Mouse (Mus musculus) midbrain, embryonic 11.5 days (tissue): ENCODE data around the gene Stab2. TPM values are rescaled to one million over a fixed set of nuclear protein-coding genes. Genes with fewer than 3 reads are reported as not detected.

Experiments
- ATAC-seq: fragments of 200-750 bp; cut with Nextera tagmentation; 2 replicates; pipeline ENCODE4 v1.8.0; 2017; ENCODE audit warnings: moderate TSS enrichment, moderate library complexity; ENCODE audit not compliant: low FRiP score
- DNase-seq: peaks from one replicate; pipeline ENCODE4 v3.0.0; 2015; ENCODE audit warnings: low spot score; ENCODE audit errors: missing footprints
- H3K27ac ChIP-seq: fragments of 300-500 bp; sonication (generic); 2 replicates; pipeline ENCODE4 v1.5.1; 2014; ENCODE audit warnings: low read depth, low read length
- H3K27me3 ChIP-seq: fragments of 300-500 bp; sonication (generic); 2 replicates; pipeline ENCODE4 v1.6.1; 2014; ENCODE audit warnings: mild to moderate bottlenecking, low read length, moderate library complexity, mixed read lengths; ENCODE audit not compliant: control insufficient read depth, insufficient read depth
- H3K36me3 ChIP-seq: fragments of 300-500 bp; sonication (generic); 2 replicates; pipeline ENCODE4 v1.6.1; 2014; ENCODE audit warnings: mild to moderate bottlenecking, low read length, moderate library complexity, mixed read lengths; ENCODE audit not compliant: control insufficient read depth, insufficient read depth
- H3K4me1 ChIP-seq: fragments of 300-500 bp; sonication (generic); 2 replicates; pipeline ENCODE4 v1.6.1; 2014; ENCODE audit warnings: low read length; ENCODE audit not compliant: control insufficient read depth, insufficient read depth
- H3K4me2 ChIP-seq: fragments of 300-500 bp; sonication (generic); 2 replicates; pipeline ENCODE4 v1.6.1; 2014; ENCODE audit warnings: mild to moderate bottlenecking, moderate library complexity
- H3K4me3 ChIP-seq: fragments of 300-500 bp; sonication (generic); 2 replicates; pipeline ENCODE4 v1.5.1; 2014; ENCODE audit warnings: low read depth, low read length
- H3K9ac ChIP-seq: fragments of 300-500 bp; sonication (generic); 2 replicates; pipeline ENCODE4 v1.6.1; 2014; ENCODE audit warnings: low read length
- H3K9me3 ChIP-seq: fragments of 300-500 bp; sonication (generic); 2 replicates; pipeline ENCODE4 v1.6.1; 2016; ENCODE audit warnings: low read length; ENCODE audit not compliant: control insufficient read depth
- WGBS: fragments of 180-500 bp; shearing (Covaris S2); extraction: QIAGEN DNeasy Blood & Tissue Kit; methylation state at CpG from one replicate; pipeline ENCODE4 v1.1.7; 2014; 5-methylcytosine and 5-hydroxymethylcytosine counted together
- polyA plus RNA-seq: library from polyadenylated mRNA; unstranded; fragments of >200 nt; fragmentation: Nextera tagmentation; extraction: Ambion mirVana; gene quantifications from 2 replicates; pipeline ENCODE4 v1.2.1, GENCODE M21; 2014

Stab2 gene
- polyA plus RNA-seq, 1 experiment from 2014 or later: 0.25 TPM

GRCm38 (mm10) chr10:86890166-86890930 is 117.5 kb downstream of the Stab2 start:
- no peak for ATAC-seq
- Histone ChIP-seq H3K27ac (no peak overlapping the region), H3K4me3 (no peak overlapping the region), H3K4me1 (no peaks in the 10 kb centered on the region), H3K9ac (no peak overlapping the region), H3K9me3 (no peaks in the 10 kb centered on the region), H3K4me2 (no peak overlapping the region), H3K27me3 (no peaks in the 10 kb centered on the region), H3K36me3 (no peaks in the 10 kb centered on the region)
- no peak for DNase-seq
- 90% methylated on average over 14 of the region's 14 CpGs for WGBS

- Histone ChIP-seq H3K4me3 (no peak overlapping the region), H3K36me3 (no peaks in the 10 kb centered on the region), H3K9me3 (no peaks in the 10 kb centered on the region), H3K4me2 (no peak overlapping the region), H3K27ac (no peak overlapping the region), H3K9ac (no peak overlapping the region), H3K4me1 (no peaks in the 10 kb centered on the region), H3K27me3 (no peaks in the 10 kb centered on the region)
- no peak for ATAC-seq
- no peak for DNase-seq
Observed at GRCm38 (mm10) chr10:86889440-86889839, 118.4 kb downstream of the Stab2 start.

GRCm38 (mm10) chr10:86886434-86886833 is 121.4 kb downstream of the Stab2 start:
- DNase-seq (no peak), ATAC-seq (no peak)
- no peaks in the 10 kb centered on the region for H3K27me3 ChIP-seq
- no peaks in the 10 kb centered on the region for H3K9me3 ChIP-seq
- H3K4me2 ChIP-seq: no peak overlapping the region
- H3K4me1 ChIP-seq: no peaks in the 10 kb centered on the region
- 89% methylated on average over 1 of the region's 1 CpGs for WGBS
- H3K36me3 ChIP-seq: no peaks in the 10 kb centered on the region
- H3K4me3 ChIP-seq: no peak overlapping the region
- H3K27ac ChIP-seq: no peak overlapping the region
- H3K9ac ChIP-seq: no peak overlapping the region

GRCm38 (mm10) chr10:86881448-86881847 is 126.4 kb downstream of the Stab2 start:
- DNase-seq: no peak
- H3K27ac ChIP-seq: no peak overlapping the region
- H3K4me2 ChIP-seq: no peak overlapping the region
- no peaks in the 10 kb centered on the region for H3K36me3 ChIP-seq
- H3K9me3 ChIP-seq: no peaks in the 10 kb centered on the region
- no peak overlapping the region for H3K4me3 ChIP-seq
- H3K4me1 ChIP-seq: no peaks in the 10 kb centered on the region
- ATAC-seq: no peak
- H3K27me3 ChIP-seq: no peaks in the 10 kb centered on the region
- no peak overlapping the region for H3K9ac ChIP-seq

- ATAC-seq (no peak), DNase-seq (no peak)
- no peaks in the 10 kb centered on the region for H3K9me3 ChIP-seq
- H3K27me3 ChIP-seq: no peaks in the 10 kb centered on the region
- no peak overlapping the region for H3K4me3 ChIP-seq
- no peak overlapping the region for H3K27ac ChIP-seq
- H3K36me3 ChIP-seq: no peaks in the 10 kb centered on the region
- 58% methylated on average over 5 of the region's 5 CpGs for WGBS
- H3K4me2 ChIP-seq: no peak overlapping the region
- no peak overlapping the region for H3K9ac ChIP-seq
- H3K4me1 ChIP-seq: no peaks in the 10 kb centered on the region
Observed at GRCm38 (mm10) chr10:86880071-86880806, 127.6 kb downstream of the Stab2 start.

- no peak for DNase-seq
- WGBS: 85% methylated on average over 7 of the region's 7 CpGs
- no peak overlapping the region for H3K9ac ChIP-seq
- H3K27ac ChIP-seq: no peak overlapping the region
- H3K9me3 ChIP-seq: no peaks in the 10 kb centered on the region
- ATAC-seq: no peak
- H3K27me3 ChIP-seq: no peaks in the 10 kb centered on the region
- H3K4me2 ChIP-seq: no peak overlapping the region
- no peak overlapping the region for H3K4me3 ChIP-seq
- no peaks in the 10 kb centered on the region for H3K4me1 ChIP-seq
- H3K36me3 ChIP-seq: no peaks in the 10 kb centered on the region
Observed at GRCm38 (mm10) chr10:86878721-86879120, 129.1 kb downstream of the Stab2 start.

GRCm38 (mm10) chr10:86872591-86872990 is 135.2 kb downstream of the Stab2 start:
- 84% methylated on average over 5 of the region's 5 CpGs for WGBS
- Histone ChIP-seq H3K4me3 (no peak overlapping the region), H3K36me3 (no peaks in the 10 kb centered on the region), H3K27ac (no peak overlapping the region), H3K4me1 (no peaks in the 10 kb centered on the region), H3K27me3 (no peaks in the 10 kb centered on the region), H3K4me2 (no peak overlapping the region), H3K9ac (no peak overlapping the region), H3K9me3 (no peaks in the 10 kb centered on the region)
- ATAC-seq: no peak
- DNase-seq: no peak

- Histone ChIP-seq H3K27me3 (no peaks in the 10 kb centered on the region), H3K9me3 (no peaks in the 10 kb centered on the region), H3K4me3 (no peak overlapping the region), H3K9ac (no peak overlapping the region), H3K4me2 (no peak overlapping the region), H3K4me1 (no peaks in the 10 kb centered on the region), H3K36me3 (no peaks in the 10 kb centered on the region), H3K27ac (no peak overlapping the region)
- DNase-seq (no peak), ATAC-seq (no peak)
- WGBS: 89% methylated on average over 7 of the region's 7 CpGs
Observed at GRCm38 (mm10) chr10:86872121-86872520, 135.7 kb downstream of the Stab2 start.

GRCm38 (mm10) chr10:86863429-86863828 is 144.4 kb downstream of the Stab2 start:
- WGBS: 87% methylated on average over 6 of the region's 6 CpGs

More at GRCm38 (mm10) chr10:86863429-86863828, 144.4 kb downstream of the Stab2 start:
- no peak for ATAC-seq
- Histone ChIP-seq H3K9me3 (no peaks in the 10 kb centered on the region), H3K4me1 (no peaks in the 10 kb centered on the region), H3K4me2 (no peak overlapping the region), H3K27me3 (no peaks in the 10 kb centered on the region), H3K4me3 (no peak overlapping the region), H3K27ac (no peak overlapping the region), H3K9ac (no peak overlapping the region), H3K36me3 (no peaks in the 10 kb centered on the region)
- DNase-seq: no peak
